Mouse (Mus musculus) kidney, postnatal 0 days (tissue): ENCODE measurements around the gene Far2. TPM values are rescaled to one million over a fixed set of nuclear protein-coding genes. Genes with fewer than 3 reads are reported as not detected.

Experiments used
- ATAC-seq: fragments of 200-750 bp; cut with Nextera tagmentation; replicated peaks from 2 replicates; pipeline ENCODE4 v1.8.0; 2017; ENCODE audit warnings: low read depth, moderate number of reproducible peaks, moderate TSS enrichment, moderate library complexity; ENCODE audit not compliant: low FRiP score
- DNase-seq: peaks from one replicate; pipeline ENCODE4 v3.0.0-alpha.2; 2016; ENCODE audit warnings: low spot score
- H3K27ac ChIP-seq: fragments of 300-500 bp; sonication (generic); 2 replicates; pipeline ENCODE4 v1.5.1; 2014; ENCODE audit warnings: mild to moderate bottlenecking
- H3K27me3 ChIP-seq: fragments of 300-500 bp; sonication (generic); 2 replicates; pipeline ENCODE4 v1.6.1; 2014; ENCODE audit warnings: low read length, mixed read lengths; ENCODE audit not compliant: insufficient read depth
- H3K36me3 ChIP-seq: fragments of 300-500 bp; sonication (generic); 2 replicates; pipeline ENCODE4 v1.6.1; 2014; ENCODE audit warnings: low read length, mixed read lengths; ENCODE audit not compliant: insufficient read depth
- H3K4me1 ChIP-seq: fragments of 300-500 bp; sonication (generic); replicated peaks from 2 replicates; pipeline ENCODE4 v1.6.1; 2014; ENCODE audit warnings: antibody characterized with exemption, low read length, mixed read lengths; ENCODE audit not compliant: insufficient read depth
- H3K4me2 ChIP-seq: fragments of 300-500 bp; sonication (generic); 2 replicates; pipeline ENCODE4 v1.6.1; 2014; ENCODE audit warnings: mild to moderate bottlenecking, low read length, moderate library complexity, mixed read lengths
- H3K4me3 ChIP-seq: fragments of 300-500 bp; sonication (generic); replicated peaks from 2 replicates; pipeline ENCODE4 v1.5.1; 2014; ENCODE audit warnings: low read depth, low read length
- H3K9ac ChIP-seq: fragments of 300-500 bp; sonication (generic); 2 replicates; pipeline ENCODE4 v1.6.1; 2014; ENCODE audit warnings: low read depth, low read length
- H3K9me3 ChIP-seq: fragments of 300-500 bp; sonication (generic); replicated peaks from 2 replicates; pipeline ENCODE4 v1.6.1; 2016; ENCODE audit warnings: low read length, inconsistent platforms, mixed read lengths
- CTCF ChIP-seq: IDR thresholded peaks from 2 replicates; pipeline ENCODE4 v1.5.1; 2016; ENCODE audit warnings: antibody characterized with exemption, low read depth, mild to moderate bottlenecking, moderate library complexity
- WGBS: fragments of 180-500 bp; shearing (Covaris S2); extraction: QIAGEN DNeasy Blood & Tissue Kit; methylation state at CpG from one replicate; pipeline ENCODE4 v1.1.7; 2014; 5-methylcytosine and 5-hydroxymethylcytosine counted together
- polyA plus RNA-seq: library from polyadenylated mRNA; unstranded; fragments of >200 nt; fragmentation: Nextera tagmentation; extraction: Ambion mirVana; gene quantifications from 2 replicates; pipeline ENCODE4 v1.2.1, GENCODE M21; 2015

The Far2 gene
- polyA plus RNA-seq, 1 experiment from 2014 or later = 3.2 TPM

DNA sequence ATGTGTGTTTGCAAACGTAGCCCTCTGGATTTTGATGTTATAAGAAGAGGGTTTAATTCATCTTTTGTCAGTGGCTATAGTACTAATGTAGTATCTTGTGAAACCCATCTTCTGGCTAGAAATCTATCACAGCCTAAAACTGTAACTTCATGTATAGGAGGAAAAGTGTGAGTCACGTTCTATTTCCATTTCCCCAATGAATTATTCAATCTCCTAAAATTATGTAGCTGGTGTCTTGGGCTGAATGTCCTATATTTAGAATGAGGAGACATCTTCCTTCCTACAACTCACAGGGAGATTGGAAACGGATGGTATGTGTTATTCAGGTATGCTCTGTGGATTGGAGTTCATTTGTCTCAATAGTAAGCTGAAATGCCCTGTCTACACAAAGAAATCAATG is 50.0 kb downstream of the Far2 start:
- no peaks in the 10 kb centered on the region for H3K27me3 ChIP-seq
- ATAC-seq (no peak), DNase-seq (no peak)
- no peaks in the 10 kb centered on the region for H3K9me3 ChIP-seq
- no peaks in the 10 kb centered on the region for H3K36me3 ChIP-seq
- no peak for TF ChIP-seq CTCF
- no peak overlapping the region for H3K27ac ChIP-seq
- 70% methylated on average over 3 of the region's 3 CpGs for WGBS
- H3K4me1 ChIP-seq = no peaks in the 10 kb centered on the region
- H3K4me3 ChIP-seq = no peak overlapping the region
- H3K4me2 ChIP-seq = no peak overlapping the region
- H3K9ac ChIP-seq = no peak overlapping the region

DNA sequence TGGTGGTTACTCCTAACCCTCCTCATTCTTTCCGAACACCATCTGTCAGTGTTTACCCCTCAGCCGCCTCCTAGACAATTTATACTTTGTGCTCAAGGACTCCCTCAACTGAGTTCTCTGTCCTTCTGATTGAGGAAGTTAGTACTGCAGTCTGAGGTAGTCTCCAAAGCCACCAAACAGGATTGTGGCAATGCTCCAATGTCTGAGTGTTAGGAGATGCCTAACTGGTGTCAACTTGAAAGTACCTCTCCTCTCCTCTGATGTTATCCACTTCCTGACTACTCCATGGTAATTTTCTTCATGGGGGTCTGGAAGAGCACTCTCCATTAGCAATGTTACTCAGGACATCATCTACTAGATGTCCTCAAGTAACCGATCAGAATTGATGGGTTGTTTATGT is 54.9 kb downstream of the Far2 start:
- TF ChIP-seq CTCF = no peak
- no peak for DNase-seq
- Histone ChIP-seq H3K4me1 (no peaks in the 10 kb centered on the region), H3K36me3 (no peaks in the 10 kb centered on the region), H3K4me2 (no peak overlapping the region), H3K27me3 (no peaks in the 10 kb centered on the region), H3K9ac (no peak overlapping the region), H3K27ac (no peak overlapping the region), H3K9me3 (no peaks in the 10 kb centered on the region), H3K4me3 (no peak overlapping the region)
- 83% methylated on average over 3 of the region's 3 CpGs for WGBS
- no peak for ATAC-seq

DNA sequence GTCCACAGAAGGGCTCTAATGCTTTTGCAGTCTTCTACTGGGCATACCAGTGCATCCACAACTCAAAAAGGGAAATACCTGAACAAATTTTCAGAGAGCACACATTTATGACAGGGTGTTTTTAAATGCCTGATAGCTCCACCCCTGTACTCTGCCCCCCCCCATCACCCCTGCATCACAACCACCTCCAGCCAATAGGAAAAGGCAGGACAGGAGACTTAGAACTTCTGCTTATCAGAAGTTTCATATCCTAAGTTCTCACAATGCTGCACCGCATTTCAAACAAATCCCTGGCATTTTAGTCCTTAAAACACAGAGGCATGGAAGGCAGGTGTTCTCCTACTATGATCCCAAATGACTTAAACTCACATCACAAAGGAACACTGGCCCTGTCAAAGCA is 55.4 kb downstream of the Far2 start:
- Histone ChIP-seq H3K27ac (no peak overlapping the region), H3K27me3 (no peaks in the 10 kb centered on the region), H3K4me1 (no peaks in the 10 kb centered on the region), H3K9ac (no peak overlapping the region), H3K9me3 (no peaks in the 10 kb centered on the region), H3K36me3 (no peaks in the 10 kb centered on the region), H3K4me2 (no peak overlapping the region), H3K4me3 (no peak overlapping the region)
- TF ChIP-seq CTCF = no peak
- 97% methylated on average over 1 of the region's 1 CpGs for WGBS
- DNase-seq (no peak), ATAC-seq (no peak)

DNA sequence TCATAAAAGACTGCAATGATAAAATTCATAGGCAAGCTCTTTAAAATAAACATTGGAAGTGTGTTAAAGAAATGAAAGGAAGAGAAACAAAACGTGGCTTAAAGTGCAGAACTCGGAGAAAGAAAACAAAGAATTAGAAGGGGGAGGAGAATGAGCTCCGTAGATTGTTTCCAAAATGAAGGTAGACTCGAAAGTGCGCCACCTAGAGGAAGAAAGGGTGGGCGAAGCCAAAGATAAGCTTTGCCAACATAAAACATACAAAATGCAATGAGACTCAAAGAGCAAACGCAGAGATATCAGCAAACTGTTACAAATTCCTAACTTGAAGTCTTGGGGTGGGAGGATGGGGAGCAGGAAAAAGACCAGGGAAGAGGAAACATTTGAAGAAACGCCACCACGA is 57.2 kb downstream of the Far2 start:
- Histone ChIP-seq H3K4me2 (no peak overlapping the region; the same call in 1 of the 2 replicates), H3K27ac (no peak overlapping the region), H3K4me3 (no peak overlapping the region), H3K9ac (no peak overlapping the region), H3K4me1 (no peaks in the 10 kb centered on the region), H3K9me3 (no peaks in the 10 kb centered on the region), H3K36me3 (no peaks in the 10 kb centered on the region), H3K27me3 (no peaks in the 10 kb centered on the region)
- 39% methylated on average over 9 of the region's 9 CpGs for WGBS
- peak; percentile 55 for DNase-seq
- no peak for ATAC-seq
- peak; percentile 62; the same call in 1 of the 2 replicates for TF ChIP-seq CTCF

DNA sequence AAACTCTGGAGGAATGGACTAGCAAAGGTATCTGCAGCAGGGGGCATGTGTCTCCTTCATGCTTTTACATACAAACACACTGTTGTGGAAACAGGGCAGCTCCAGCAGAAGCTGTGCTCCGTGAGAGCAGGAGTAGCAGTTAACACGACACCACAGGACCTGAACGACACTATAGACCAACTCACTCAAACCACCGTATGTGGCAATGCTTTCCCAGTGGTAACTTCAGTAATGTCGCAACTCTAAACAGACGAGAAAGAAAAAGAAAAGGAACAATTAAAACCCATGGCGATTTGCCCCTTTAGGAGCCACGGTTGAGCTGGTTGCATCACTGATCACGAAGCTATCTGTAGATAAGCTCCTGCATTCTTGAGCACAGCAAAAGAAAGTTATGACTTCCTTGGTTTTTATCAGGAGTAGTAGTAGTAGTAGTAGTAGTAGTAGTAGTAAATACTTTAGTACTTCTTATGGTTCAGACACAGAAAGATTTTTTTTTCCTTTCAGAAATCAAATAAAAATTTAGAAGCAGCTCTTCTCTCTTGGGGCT is 58.7 kb downstream of the Far2 start:
- Histone ChIP-seq H3K4me1 (no peaks in the 10 kb centered on the region), H3K27me3 (no peaks in the 10 kb centered on the region), H3K4me2 (no peak overlapping the region), H3K4me3 (no peak overlapping the region), H3K9ac (no peak overlapping the region), H3K9me3 (no peaks in the 10 kb centered on the region), H3K36me3 (no peaks in the 10 kb centered on the region), H3K27ac (no peak overlapping the region)
- DNase-seq (no peak), ATAC-seq (no peak)
- 64% methylated on average over 9 of the region's 9 CpGs for WGBS
- no peak for TF ChIP-seq CTCF

DNA sequence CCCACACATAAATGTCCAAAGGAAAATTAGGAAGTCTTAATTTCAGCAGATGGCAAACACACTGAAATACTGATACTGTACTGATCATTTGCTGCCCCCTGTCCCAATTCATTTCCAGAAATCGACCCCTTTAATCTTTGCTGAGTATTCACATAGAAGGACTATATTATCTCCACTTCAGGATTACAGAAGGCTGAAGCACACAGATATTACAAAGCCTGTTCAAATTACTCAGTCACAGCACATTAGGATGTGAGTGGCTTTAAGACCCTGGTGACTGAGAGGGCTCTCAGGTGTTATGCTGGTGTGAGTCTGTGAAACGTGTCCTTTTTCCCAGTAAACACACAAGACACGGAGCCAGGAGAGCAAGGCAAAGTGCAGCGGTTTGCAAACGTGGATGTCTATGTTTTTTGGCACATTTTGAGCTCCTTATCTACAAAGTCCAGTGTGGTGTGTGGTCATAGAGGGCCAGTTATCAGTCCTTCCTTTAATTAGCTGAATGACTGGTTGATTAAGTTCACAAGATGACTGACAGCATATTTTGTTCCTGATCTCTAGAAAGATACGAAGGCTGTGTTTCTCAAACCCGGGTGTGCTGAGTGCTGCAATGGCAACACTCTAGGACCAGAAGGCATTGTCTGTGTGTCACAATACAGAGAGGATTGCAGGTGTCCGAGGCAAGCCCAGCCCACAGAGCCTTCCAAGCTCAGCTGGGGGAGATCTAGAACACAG is 61.8 kb downstream of the Far2 start:
- H3K36me3 ChIP-seq = no peaks in the 10 kb centered on the region

More for the DNA sequence above, 61.8 kb downstream of the Far2 start:
- Histone ChIP-seq H3K4me2 (no peak overlapping the region), H3K27me3 (no peaks in the 10 kb centered on the region), H3K9me3 (no peaks in the 10 kb centered on the region), H3K27ac (no peak overlapping the region), H3K4me1 (no peaks in the 10 kb centered on the region), H3K9ac (no peak overlapping the region), H3K4me3 (no peak overlapping the region)
- whole genome bisulfite sequencing = 62% methylated on average over 8 of the region's 8 CpGs
- ATAC-seq (no peak), DNase-seq (no peak)
- no peak for TF ChIP-seq CTCF
